Mouse (Mus musculus): ENCODE measurements at regions not wholly inside any gene's neighbourhood (a gene's known extent, or its start where the extent isn't known, plus 50 kb on each side); places are given as distances from the start of the nearest gene placed in this dataset.
"Not testable (repeated sequence)": the region's sequence is repeated elsewhere in the genome, so short reads cannot be mapped to it uniquely, and the experiment has no call there.

DNA sequence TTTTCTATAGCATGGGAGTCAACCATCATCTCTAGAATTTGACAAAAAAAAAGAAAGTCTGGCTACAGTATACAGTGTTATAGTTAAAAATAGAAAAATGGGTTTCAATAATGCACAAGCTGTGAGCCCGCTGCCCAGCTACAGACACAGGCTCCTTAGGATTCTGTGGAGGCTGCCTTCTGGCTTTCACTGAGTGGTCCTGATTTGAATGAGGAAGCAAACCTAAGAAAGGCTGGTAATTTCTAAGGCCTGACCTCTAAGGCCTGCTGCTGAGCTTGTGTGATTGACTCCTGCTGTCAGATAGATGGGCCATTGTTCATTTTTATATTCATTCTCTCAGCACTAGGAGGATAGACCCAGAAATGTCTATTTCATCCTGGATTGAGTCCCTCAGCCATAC lies 67.7 kb downstream of the Alg10b start:
- H3K4me1 ChIP-seq, result no peaks in the 10 kb centered on the region
- no peak overlapping the region for H3K27ac ChIP-seq
- H3K9ac ChIP-seq, result no peak overlapping the region
- ATAC-seq (ENCODE audit: low FRiP score, low read depth), result no peak
- H3K4me2 ChIP-seq (replicated peaks), result no peak overlapping the region
- H3K9me3 ChIP-seq, result no peaks in the 10 kb centered on the region
- 70% methylated on average over 1 of the region's 1 CpGs for WGBS
- H3K36me3 ChIP-seq, result no peaks in the 10 kb centered on the region
- no peak overlapping the region for H3K4me3 ChIP-seq
- H3K27me3 ChIP-seq (replicated peaks), result no peaks in the 10 kb centered on the region

DNA sequence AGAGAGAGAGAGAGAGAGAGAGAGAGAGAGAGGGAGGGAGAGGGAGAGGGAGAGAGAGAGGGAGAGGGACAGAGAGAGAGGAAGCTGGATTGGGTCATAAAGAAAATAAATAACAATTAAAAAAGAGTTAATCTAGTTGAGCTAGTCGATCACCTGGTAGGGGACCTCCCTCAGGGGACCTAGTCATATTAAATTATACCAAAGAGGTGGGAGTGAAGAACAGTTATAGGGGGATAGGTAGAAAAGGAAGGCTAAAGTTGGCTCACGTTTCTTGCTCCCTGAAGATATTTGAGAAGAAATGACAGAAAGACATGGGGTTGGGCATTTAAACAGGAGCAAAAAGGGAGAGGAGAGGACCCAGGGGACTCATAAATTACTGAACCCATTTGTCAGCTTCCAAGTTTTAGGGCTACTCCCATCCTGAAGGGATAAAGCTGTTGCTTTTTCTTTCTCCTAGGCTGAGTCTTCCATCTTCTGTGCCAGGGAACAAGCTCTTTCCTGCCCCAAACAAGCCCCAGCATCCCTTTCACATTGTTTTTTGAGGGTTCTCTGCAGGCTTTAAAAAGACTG lies 70.3 kb downstream of the Alg10b start:
- no peaks in the 10 kb centered on the region for H3K9me3 ChIP-seq
- WGBS, result 56% methylated on average over 2 of the region's 2 CpGs
- H3K4me2 ChIP-seq (replicated peaks), result no peak overlapping the region
- no peak overlapping the region for H3K9ac ChIP-seq
- H3K27me3 ChIP-seq (replicated peaks), result no peaks in the 10 kb centered on the region
- H3K27ac ChIP-seq, result no peak overlapping the region
- H3K4me3 ChIP-seq, result no peak overlapping the region
- H3K36me3 ChIP-seq, result no peaks in the 10 kb centered on the region
- no peak for ATAC-seq (ENCODE audit: low FRiP score, low read depth)
- no peaks in the 10 kb centered on the region for H3K4me1 ChIP-seq

DNA sequence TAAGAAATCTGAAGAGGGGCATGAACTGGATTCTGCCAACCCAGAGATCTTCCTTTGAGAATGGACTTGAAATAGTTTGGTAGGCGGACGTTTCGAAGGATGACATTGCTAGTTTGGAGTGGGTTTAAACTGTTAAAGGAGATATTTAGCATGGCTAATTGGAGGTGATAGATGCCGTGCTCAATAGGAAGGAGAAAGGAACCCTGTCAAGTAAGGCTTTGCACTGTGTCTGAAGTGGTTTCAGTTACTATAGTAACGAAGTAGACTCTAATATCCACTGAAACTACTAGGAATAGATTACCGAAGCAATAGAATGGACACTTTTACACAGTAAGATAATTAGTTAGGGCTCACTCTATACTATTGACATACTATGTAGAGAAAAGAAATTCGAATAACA lies 74.5 kb downstream of the Alg10b start:
- H3K9me3 ChIP-seq, result no peaks in the 10 kb centered on the region
- H3K27ac ChIP-seq, result no peak overlapping the region
- H3K4me3 ChIP-seq, result no peak overlapping the region
- H3K4me2 ChIP-seq (replicated peaks), result no peak overlapping the region
- WGBS, result 59% methylated on average over 7 of the region's 7 CpGs
- H3K36me3 ChIP-seq, result no peaks in the 10 kb centered on the region
- no peak for ATAC-seq (ENCODE audit: low FRiP score, low read depth)
- no peaks in the 10 kb centered on the region for H3K4me1 ChIP-seq
- no peaks in the 10 kb centered on the region for H3K27me3 ChIP-seq (replicated peaks)
- H3K9ac ChIP-seq, result no peak overlapping the region

DNA sequence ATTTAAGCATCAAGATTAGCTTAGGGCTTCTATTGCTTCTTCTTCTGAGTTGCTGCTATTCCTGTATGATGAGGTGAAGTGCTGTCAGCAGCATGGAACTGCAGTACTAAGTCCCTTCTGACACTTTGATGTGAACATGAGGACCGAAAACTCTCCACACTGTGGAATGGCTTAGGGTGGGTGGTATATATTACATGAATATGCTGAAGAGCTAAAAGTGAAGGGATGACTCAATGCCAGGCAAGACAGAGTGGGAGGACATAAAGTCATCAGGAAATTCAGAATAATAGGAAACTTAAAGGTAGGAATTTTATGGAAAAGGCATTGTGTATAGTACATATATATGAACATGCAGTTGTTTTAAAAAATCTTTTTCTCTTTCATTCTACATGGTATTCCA lies 79.3 kb downstream of the Alg10b start:
- H3K27me3 ChIP-seq (replicated peaks), result no peaks in the 10 kb centered on the region
- no peaks in the 10 kb centered on the region for H3K36me3 ChIP-seq
- WGBS, result 98% methylated on average over 1 of the region's 1 CpGs
- H3K27ac ChIP-seq, result no peak overlapping the region
- no peaks in the 10 kb centered on the region for H3K4me1 ChIP-seq
- no peaks in the 10 kb centered on the region for H3K9me3 ChIP-seq
- H3K9ac ChIP-seq, result no peak overlapping the region
- no peak overlapping the region for H3K4me3 ChIP-seq
- no peak for ATAC-seq (ENCODE audit: low FRiP score, low read depth)
- no peak overlapping the region for H3K4me2 ChIP-seq (replicated peaks)

DNA sequence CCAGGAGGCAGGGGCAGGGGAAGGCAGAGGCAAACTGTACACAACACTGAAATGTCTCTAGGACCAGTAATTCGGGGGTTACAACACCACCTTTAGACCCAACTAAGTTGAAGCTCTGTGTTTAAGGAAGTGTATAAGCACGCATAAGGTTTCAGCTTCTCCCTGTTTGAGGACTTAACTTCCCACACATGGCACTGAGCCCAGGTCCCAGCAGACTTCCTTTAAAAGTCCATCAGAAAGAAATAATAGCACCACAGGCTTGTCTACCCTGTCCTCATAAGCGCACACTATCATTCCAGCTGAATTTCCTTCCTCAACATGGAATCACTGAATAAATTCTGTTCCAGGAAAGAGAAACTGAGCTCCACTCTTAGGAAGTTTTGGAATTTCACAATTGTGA lies 80.9 kb downstream of the Alg10b start:
- ATAC-seq (ENCODE audit: low FRiP score, low read depth), result no peak
- Histone ChIP-seq H3K27me3 (replicated peaks) (no peaks in the 10 kb centered on the region), H3K36me3 (no peaks in the 10 kb centered on the region), H3K27ac (no peak overlapping the region), H3K4me3 (no peak overlapping the region), H3K4me2 (replicated peaks) (no peak overlapping the region), H3K9ac (no peak overlapping the region), H3K9me3 (no peaks in the 10 kb centered on the region), H3K4me1 (no peaks in the 10 kb centered on the region)
- WGBS, result 86% methylated on average over 3 of the region's 3 CpGs

DNA sequence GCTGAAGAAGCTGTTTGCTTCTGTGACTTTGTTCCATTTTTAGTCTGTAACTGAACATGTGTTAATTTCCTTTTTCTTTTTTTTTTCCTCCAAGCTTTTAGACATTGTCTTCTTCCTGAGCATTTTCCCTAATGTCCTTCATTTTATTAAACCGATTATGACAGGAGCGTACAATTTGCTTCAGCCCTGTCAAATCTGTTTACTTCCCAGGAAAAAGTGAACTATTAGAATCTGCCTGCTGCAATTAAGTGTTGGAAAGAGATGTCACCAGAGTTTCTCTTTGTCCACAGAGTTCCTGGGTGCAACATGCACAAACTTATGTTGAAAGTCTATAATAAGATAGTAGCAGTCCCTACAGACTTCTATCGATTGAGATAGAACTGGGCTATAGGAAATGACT lies 82.8 kb downstream of the Alg10b start:
- no peaks in the 10 kb centered on the region for H3K36me3 ChIP-seq
- no peak for ATAC-seq (ENCODE audit: low FRiP score, low read depth)
- H3K4me3 ChIP-seq, result no peak overlapping the region
- no peak overlapping the region for H3K4me2 ChIP-seq (replicated peaks)
- H3K9ac ChIP-seq, result no peak overlapping the region
- H3K27ac ChIP-seq, result no peak overlapping the region
- 95% methylated on average over 3 of the region's 3 CpGs for WGBS
- no peaks in the 10 kb centered on the region for H3K4me1 ChIP-seq
- H3K9me3 ChIP-seq, result no peaks in the 10 kb centered on the region
- no peaks in the 10 kb centered on the region for H3K27me3 ChIP-seq (replicated peaks)

DNA sequence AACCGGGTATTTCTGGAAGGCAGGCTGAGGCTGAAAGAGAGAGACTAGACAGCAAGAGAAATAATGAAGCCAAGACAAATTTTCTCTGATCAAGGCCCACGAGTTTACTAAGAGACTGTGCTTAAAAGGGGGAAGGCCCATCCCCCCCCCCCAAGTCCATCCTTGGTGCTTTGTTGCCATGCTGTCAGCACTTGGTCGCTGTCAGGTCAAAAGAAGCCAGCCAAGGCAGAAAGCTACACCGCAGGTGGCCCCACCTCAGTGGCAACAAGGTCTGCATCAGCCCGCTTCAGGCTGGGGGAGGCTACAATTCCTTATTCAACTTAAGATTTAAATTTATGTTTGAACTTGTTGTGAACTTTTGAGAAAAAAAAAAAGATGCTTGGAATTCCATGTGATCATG lies 84.3 kb downstream of the Alg10b start:
- not testable (repeated sequence) for H3K27ac ChIP-seq; H3K27me3 ChIP-seq (replicated peaks); H3K4me1 ChIP-seq; H3K36me3 ChIP-seq; H3K4me2 ChIP-seq (replicated peaks); H3K4me3 ChIP-seq; ATAC-seq (ENCODE audit: low FRiP score, low read depth); H3K9ac ChIP-seq; H3K9me3 ChIP-seq
- 25% methylated on average over 5 of the region's 5 CpGs for WGBS

DNA sequence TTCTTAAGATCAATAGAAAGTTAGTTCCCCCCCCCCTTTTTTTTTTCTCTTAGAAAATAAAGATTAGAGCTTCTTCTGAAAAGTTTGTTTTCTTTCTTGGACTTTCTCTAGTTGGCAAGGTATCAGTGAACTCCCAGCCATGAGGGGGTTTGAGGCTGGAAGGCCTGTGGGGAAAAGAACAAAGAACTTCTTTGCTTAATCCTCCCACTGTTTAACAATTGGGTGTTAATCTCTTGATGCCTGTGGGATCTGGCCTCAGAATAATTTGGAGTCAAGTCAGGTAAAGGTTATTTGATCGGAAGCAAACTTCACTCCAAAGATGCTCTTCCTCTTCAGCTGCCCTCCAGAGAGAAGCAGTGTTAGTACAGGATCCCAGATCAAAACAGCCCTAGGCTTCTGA lies 84.8 kb downstream of the Alg10b start:
- no peak for ATAC-seq (ENCODE audit: low FRiP score, low read depth)
- H3K4me1 ChIP-seq, result no peaks in the 10 kb centered on the region
- no peaks in the 10 kb centered on the region for H3K27me3 ChIP-seq (replicated peaks)
- no peak overlapping the region for H3K27ac ChIP-seq
- H3K9ac ChIP-seq, result no peak overlapping the region
- no peak overlapping the region for H3K4me2 ChIP-seq (replicated peaks)
- H3K4me3 ChIP-seq, result no peak overlapping the region
- H3K9me3 ChIP-seq, result no peaks in the 10 kb centered on the region
- no peaks in the 10 kb centered on the region for H3K36me3 ChIP-seq
- WGBS, result 15% methylated on average over 1 of the region's 1 CpGs

DNA sequence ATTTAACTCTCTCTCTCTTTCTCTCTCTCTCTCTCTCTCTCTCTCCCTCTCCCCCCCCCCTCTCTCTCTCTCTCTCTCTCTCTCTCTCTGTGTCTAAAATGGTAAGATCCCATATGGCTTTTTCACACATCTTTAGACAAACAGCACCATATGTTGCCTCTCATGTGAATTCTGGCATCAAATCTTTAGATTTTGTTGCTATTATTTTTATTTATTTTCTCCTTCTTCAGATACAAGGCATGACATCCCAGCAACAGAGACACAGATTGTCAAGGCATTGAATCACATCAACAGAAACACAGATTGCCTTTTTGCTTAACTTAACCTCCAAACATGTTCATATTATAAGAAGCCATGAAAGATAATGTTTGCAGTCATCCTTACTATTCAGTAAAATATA lies 85.6 kb downstream of the Alg10b start:
- Histone ChIP-seq H3K27ac (no peak overlapping the region), H3K4me2 (replicated peaks) (no peak overlapping the region), H3K4me3 (no peak overlapping the region), H3K9ac (no peak overlapping the region), H3K9me3 (no peaks in the 10 kb centered on the region), H3K36me3 (no peaks in the 10 kb centered on the region), H3K4me1 (no peaks in the 10 kb centered on the region), H3K27me3 (replicated peaks) (no peaks in the 10 kb centered on the region)
- no peak for ATAC-seq (ENCODE audit: low FRiP score, low read depth)

DNA sequence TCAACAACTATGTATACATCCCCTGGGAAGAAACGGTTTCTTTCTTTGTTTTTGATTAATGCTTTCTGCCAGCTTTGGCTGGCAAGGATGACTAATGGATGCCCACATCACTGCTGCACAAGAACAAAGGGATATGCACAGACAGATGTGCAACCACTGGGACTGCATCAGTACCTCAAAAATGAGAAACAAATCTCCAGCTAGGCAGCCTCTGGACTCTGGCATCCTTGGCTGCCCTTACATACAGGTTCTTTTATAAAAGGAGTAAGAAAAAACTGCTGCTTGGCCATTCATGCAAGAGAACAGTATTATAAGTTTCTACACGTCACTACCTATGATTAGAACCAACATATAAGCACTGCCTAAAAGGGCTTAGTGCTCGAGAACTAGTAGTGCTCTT lies 97.7 kb downstream of the Alg10b start:
- Histone ChIP-seq H3K27me3 (replicated peaks) (no peaks in the 10 kb centered on the region), H3K9me3 (no peaks in the 10 kb centered on the region), H3K4me2 (replicated peaks) (no peak overlapping the region), H3K9ac (no peak overlapping the region), H3K36me3 (no peaks in the 10 kb centered on the region), H3K4me3 (no peak overlapping the region), H3K4me1 (no peaks in the 10 kb centered on the region), H3K27ac (no peak overlapping the region)
- WGBS, result 61% methylated on average over 3 of the region's 3 CpGs
- ATAC-seq (ENCODE audit: low FRiP score, low read depth), result no peak

DNA sequence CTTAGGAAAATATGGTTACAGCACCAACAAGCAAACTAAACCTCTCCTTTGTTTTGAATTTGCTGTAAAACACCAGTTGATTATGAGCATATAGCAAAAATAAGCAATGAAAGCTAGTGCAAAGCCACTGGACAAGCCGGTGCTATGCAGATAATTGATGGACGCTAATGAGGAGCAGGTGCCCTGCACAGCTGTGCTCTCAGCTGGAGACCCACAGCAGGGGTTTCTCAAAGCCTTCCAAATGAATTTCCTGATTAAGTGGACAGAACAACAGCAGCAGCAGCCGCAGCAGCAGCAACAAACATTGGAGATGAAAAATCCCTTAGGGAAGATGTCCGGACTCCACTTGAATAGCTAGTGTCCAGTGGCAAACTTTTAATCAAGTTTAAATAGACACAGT lies 109.2 kb downstream of the Alg10b start:
- ATAC-seq (ENCODE audit: low FRiP score, low read depth), result peak; percentile 50; the same call in 1 of the 2 replicates
- no peaks in the 10 kb centered on the region for H3K36me3 ChIP-seq
- H3K4me3 ChIP-seq, result no peak overlapping the region
- no peak overlapping the region for H3K4me2 ChIP-seq (replicated peaks)
- WGBS, result 10% methylated on average over 4 of the region's 4 CpGs
- H3K9me3 ChIP-seq, result no peaks in the 10 kb centered on the region
- H3K27ac ChIP-seq, result no peak overlapping the region
- no peak overlapping the region for H3K9ac ChIP-seq
- H3K4me1 ChIP-seq, result peaks cover 5% of the 10 kb centered on the region; the same call in 1 of the 2 replicates
- H3K27me3 ChIP-seq (replicated peaks), result no peaks in the 10 kb centered on the region

DNA sequence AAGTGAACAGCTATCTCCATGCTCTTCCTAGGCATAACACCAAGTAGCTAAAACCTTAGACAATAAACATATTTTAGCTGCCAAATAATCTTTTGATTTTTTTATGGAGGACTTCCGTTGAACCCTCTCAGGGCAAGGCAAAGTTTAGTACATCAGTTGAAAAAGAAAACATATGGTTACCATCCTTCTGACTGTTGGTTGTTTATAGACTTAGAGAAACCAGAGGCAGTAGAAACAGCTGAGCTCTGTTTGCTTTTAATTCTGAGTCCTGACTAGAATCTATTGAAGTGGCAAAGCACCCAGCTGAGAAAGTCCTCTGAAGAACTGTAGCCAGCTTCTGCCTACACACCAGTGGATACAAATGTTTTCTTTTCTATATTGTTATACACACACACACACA lies 109.7 kb downstream of the Alg10b start:
- Histone ChIP-seq H3K27me3 (replicated peaks) (no peaks in the 10 kb centered on the region), H3K4me3 (no peak overlapping the region), H3K9ac (no peak overlapping the region), H3K27ac (no peak overlapping the region), H3K9me3 (no peaks in the 10 kb centered on the region), H3K36me3 (no peaks in the 10 kb centered on the region), H3K4me2 (replicated peaks) (no peak overlapping the region), H3K4me1 (peaks cover 5% of the 10 kb centered on the region; the same call in 1 of the 2 replicates)
- no peak for ATAC-seq (ENCODE audit: low FRiP score, low read depth)
- 39% methylated on average over 1 of the region's 1 CpGs for WGBS

DNA sequence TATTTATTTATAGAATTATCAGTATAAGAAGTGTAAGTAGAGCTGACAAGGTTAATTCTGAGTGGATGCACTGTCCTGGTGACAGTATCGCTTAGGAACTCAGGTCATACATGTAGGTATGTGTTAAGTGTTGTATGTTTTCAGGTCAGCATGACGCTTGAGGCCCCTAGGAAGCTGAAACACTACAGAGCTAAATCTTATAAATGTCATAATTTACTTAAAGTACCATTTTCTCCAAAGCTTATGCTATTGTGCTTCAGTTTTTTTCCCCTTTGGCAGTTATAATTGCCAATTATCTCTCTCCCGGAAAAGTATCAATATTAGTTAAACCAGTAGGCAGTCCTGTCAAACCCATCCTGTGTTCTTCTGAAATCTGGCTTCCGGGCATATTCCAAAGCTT lies 110.3 kb downstream of the Alg10b start:
- H3K27ac ChIP-seq, result no peak overlapping the region
- H3K36me3 ChIP-seq, result no peaks in the 10 kb centered on the region
- H3K4me2 ChIP-seq (replicated peaks), result no peak overlapping the region
- 79% methylated on average over 4 of the region's 4 CpGs for WGBS
- H3K4me3 ChIP-seq, result no peak overlapping the region
- H3K9me3 ChIP-seq, result no peaks in the 10 kb centered on the region
- H3K27me3 ChIP-seq (replicated peaks), result no peaks in the 10 kb centered on the region
- no peak overlapping the region for H3K9ac ChIP-seq
- peaks cover 5% of the 10 kb centered on the region; the same call in 1 of the 2 replicates for H3K4me1 ChIP-seq
- ATAC-seq (ENCODE audit: low FRiP score, low read depth), result no peak
